29 mouse cellular contexts compared by ENCODE assay signal in genomic region chr3:99709506-99709905, GRCm38 (mm10).
A peak's percentile ranks its signal among the peaks of the same experiment; 100 is the strongest.
DNase-seq lines count a peak whose midpoint lies in the region; ATAC-seq lines count a peak whose summit lies in the region.
"Had no signal": no experiment of that assay in that cellular context is flagged by ENCODE, and none has a peak within 500 bp of the region (broad histone marks: within the 10 kb centered on the region; RNA-seq: fewer than 3 reads in every experiment).

No protein-coding gene starts in this region.

- no peak overlapping the region for H3K27ac ChIP-seq in midbrain, embryonic 11.5 days (ENCODE audit: low read depth, low read length)
- no peak overlapping the region for H3K27ac ChIP-seq in midbrain, embryonic 13.5 days
- 0 out of 2 replicates have a peak overlapping the region, but pooled peaks have one; percentile 56 for H3K27ac ChIP-seq in limb, embryonic 10.5 days
- H3K27ac ChIP-seq in kidney, embryonic 15.5 days, result no peak overlapping the region
- H3K27ac ChIP-seq: embryonic facial prominence, embryonic 13.5 days; embryonic facial prominence, embryonic 15.5 days; forebrain, embryonic 10.5 days; forebrain, embryonic 12.5 days had no signal

- H3K27me3 ChIP-seq in midbrain, embryonic 11.5 days (ENCODE audit: control insufficient read depth, insufficient read depth, low read length), result no peaks in the 10 kb centered on the region
- no peaks in the 10 kb centered on the region for H3K27me3 ChIP-seq in midbrain, embryonic 13.5 days
- H3K27me3 ChIP-seq in limb, embryonic 10.5 days (ENCODE audit: low read depth, poor library complexity, severe bottlenecking), result no peaks in the 10 kb centered on the region
- H3K27me3 ChIP-seq in kidney, embryonic 15.5 days, result no peaks in the 10 kb centered on the region
- H3K27me3 ChIP-seq: CH12.LX; embryonic facial prominence, embryonic 13.5 days; embryonic facial prominence, embryonic 15.5 days; forebrain, embryonic 12.5 days had no signal

- no peak overlapping the region for H3K4me3 ChIP-seq in midbrain, embryonic 11.5 days (ENCODE audit: low read depth, low read length)
- H3K4me3 ChIP-seq in midbrain, embryonic 13.5 days (replicated peaks), result no peak overlapping the region
- H3K4me3 ChIP-seq in limb, embryonic 10.5 days, result no peak overlapping the region
- H3K4me3 ChIP-seq in kidney, embryonic 15.5 days (replicated peaks), result no peak overlapping the region
- H3K4me3 ChIP-seq: embryonic facial prominence, embryonic 13.5 days; embryonic facial prominence, embryonic 15.5 days; erythroblast, embryonic 14.5 days; forebrain, embryonic 10.5 days; forebrain, embryonic 12.5 days had no signal

- 91% methylated on average over 4 of the region's 4 CpGs for WGBS in midbrain, embryonic 11.5 days
- 93% methylated on average over 4 of the region's 4 CpGs for WGBS in midbrain, embryonic 13.5 days
- 21% methylated on average over 4 of the region's 4 CpGs for WGBS in limb, embryonic 10.5 days
- WGBS in kidney, embryonic 15.5 days, result 68% methylated on average over 4 of the region's 4 CpGs

- H3K9me3 ChIP-seq in midbrain, embryonic 11.5 days (ENCODE audit: control insufficient read depth, low read length), result no peaks in the 10 kb centered on the region
- no peaks in the 10 kb centered on the region for H3K9me3 ChIP-seq in midbrain, embryonic 13.5 days
- H3K9me3 ChIP-seq in limb, embryonic 10.5 days (replicated peaks), result no peaks in the 10 kb centered on the region
- no peaks in the 10 kb centered on the region for H3K9me3 ChIP-seq in kidney, embryonic 15.5 days (replicated peaks)
- H3K9me3 ChIP-seq: embryonic facial prominence, embryonic 13.5 days; embryonic facial prominence, embryonic 15.5 days; forebrain, embryonic 10.5 days; forebrain, embryonic 12.5 days had no signal

- DNase-seq in embryo, embryonic 10.5 days (ENCODE audit: low spot score), result peak; percentile 12
- no peak for DNase-seq in embryo, embryonic 10 days (ENCODE audit: low spot score)
- DNase-seq in midbrain, embryonic 11.5 days (ENCODE audit: low spot score, missing footprints), result peak; percentile 53
- DNase-seq in limb, embryonic 10.5 days (ENCODE audit: low spot score), result no peak
- peak; percentile 6 for DNase-seq in mesoderm, embryonic 11.5 days (ENCODE audit: low read depth, low spot score)
- DNase-seq in cerebellum, adult 18-20 months, result no peak
- DNase-seq: adrenal gland, adult 8-10 months; adrenal gland, postnatal 14 days; adrenal gland, postnatal 36 days; B cell, adult 2 months; cerebellum, adult 11-12 months; cerebellum, adult 8-10 months; cerebellum, adult 9-11 months; cerebellum, postnatal 14 days; cerebellum, postnatal 36 days had no signal

- H3K36me3 ChIP-seq in midbrain, embryonic 11.5 days (ENCODE audit: control insufficient read depth, insufficient read depth, low read length), result no peaks in the 10 kb centered on the region
- no peaks in the 10 kb centered on the region for H3K36me3 ChIP-seq in midbrain, embryonic 13.5 days
- no peaks in the 10 kb centered on the region for H3K36me3 ChIP-seq in limb, embryonic 10.5 days
- no peaks in the 10 kb centered on the region for H3K36me3 ChIP-seq in kidney, embryonic 15.5 days
- H3K36me3 ChIP-seq: embryonic facial prominence, embryonic 13.5 days; embryonic facial prominence, embryonic 15.5 days; forebrain, embryonic 10.5 days; forebrain, embryonic 12.5 days; G1E had no signal

- H3K4me1 ChIP-seq in midbrain, embryonic 11.5 days (ENCODE audit: control insufficient read depth, insufficient read depth, low read length), result no peaks in the 10 kb centered on the region
- H3K4me1 ChIP-seq in midbrain, embryonic 13.5 days (replicated peaks), result no peaks in the 10 kb centered on the region
- peaks cover 29% of the 10 kb centered on the region for H3K4me1 ChIP-seq in limb, embryonic 10.5 days
- H3K4me1 ChIP-seq in kidney, embryonic 15.5 days, result no peaks in the 10 kb centered on the region
- H3K4me1 ChIP-seq: embryonic facial prominence, embryonic 13.5 days; embryonic facial prominence, embryonic 15.5 days; forebrain, embryonic 10.5 days; forebrain, embryonic 12.5 days had no signal

- no peak for ATAC-seq in midbrain, embryonic 11.5 days (ENCODE audit: low FRiP score)
- ATAC-seq in midbrain, embryonic 13.5 days, result no peak
- ATAC-seq in kidney, embryonic 15.5 days (replicated peaks; ENCODE audit: low FRiP score), result no peak
- ATAC-seq: activated CD4-positive, CD25-positive, alpha-beta regulatory T cell, adult 4 months; CD4-positive, CD25-positive, alpha-beta regulatory T cell, adult 4 months; forebrain, embryonic 14.5 days; forebrain, embryonic 16.5 days; Patski had no signal

- H3K4me2 ChIP-seq in midbrain, embryonic 11.5 days, result no peak overlapping the region
- H3K4me2 ChIP-seq in midbrain, embryonic 13.5 days (replicated peaks), result no peak overlapping the region
- H3K4me2 ChIP-seq in kidney, embryonic 15.5 days, result no peak overlapping the region
- H3K4me2 ChIP-seq: embryonic facial prominence, embryonic 13.5 days; embryonic facial prominence, embryonic 15.5 days; forebrain, embryonic 12.5 days had no signal

- no peak overlapping the region for H3K9ac ChIP-seq in midbrain, embryonic 11.5 days (ENCODE audit: low read length)
- H3K9ac ChIP-seq in midbrain, embryonic 13.5 days (replicated peaks), result no peak overlapping the region
- no peak overlapping the region for H3K9ac ChIP-seq in kidney, embryonic 15.5 days
- H3K9ac ChIP-seq: embryonic facial prominence, embryonic 13.5 days; embryonic facial prominence, embryonic 15.5 days; forebrain, embryonic 12.5 days had no signal

Comparison
In these comparisons a context has a peak if more than half of its experiments do, and no peak if none do; other contexts are left out.
1. DNase-seq: peak in embryo, embryonic 10.5 days (single experiment), midbrain, embryonic 11.5 days (single experiment) and mesoderm, embryonic 11.5 days (single experiment); none in embryo, embryonic 10 days (single experiment), limb, embryonic 10.5 days (single experiment) and cerebellum, adult 18-20 months (0 of 2).